Mouse (Mus musculus): ENCODE measurements around the gene Mtch1.

DNA sequence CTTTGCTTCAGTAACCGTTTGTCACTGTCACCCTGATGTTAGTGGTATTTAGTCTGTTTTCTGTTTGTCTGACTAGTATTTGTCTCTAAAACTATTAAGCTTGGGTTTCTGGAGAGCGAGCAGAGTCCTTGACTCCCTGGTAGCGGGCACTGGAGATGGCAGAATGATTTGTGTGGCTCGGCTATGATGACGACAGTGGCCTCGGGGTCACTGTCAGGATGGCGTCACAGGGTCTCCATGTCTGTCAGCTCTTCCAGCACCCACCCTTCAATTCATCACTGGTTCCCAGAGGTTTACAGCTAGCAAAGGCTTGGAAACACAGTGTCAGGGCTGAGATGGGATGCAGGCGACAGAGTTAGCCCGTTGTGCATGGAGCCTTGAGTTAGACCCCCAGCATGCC is 36.2 kb upstream of the Mtch1 start:
- TF ChIP-seq KAT2A (IDR thresholded peaks at IDR 0.05; ENCODE audit: insufficient replicate concordance, low read length), result no peak
- TF ChIP-seq MAX (IDR thresholded peaks at IDR 0.05; ENCODE audit: low read length), result no peak
- TF ChIP-seq CTCF (conservative IDR thresholded peaks at IDR 0.05 in 1 of 2, IDR thresholded peaks at IDR 0.05 in 1 of 2; ENCODE audit: low read depth in 2 of 2, low read length in 2 of 2), result no peak
- no peak for TF ChIP-seq ZKSCAN1 (IDR thresholded peaks at IDR 0.05; ENCODE audit: borderline replicate concordance, low read depth, low read length)
- no peak for TF ChIP-seq RAD21 (IDR thresholded peaks at IDR 0.05; ENCODE audit: low read depth, low read length)
- no peak for TF ChIP-seq NRF1 (IDR thresholded peaks at IDR 0.05; ENCODE audit: low read depth, low read length)
- TF ChIP-seq POLR2AphosphoS2 (IDR thresholded peaks at IDR 0.05; ENCODE audit: low read depth, low read length), result no peak
- TF ChIP-seq ZNF384 (IDR thresholded peaks at IDR 0.05; ENCODE audit: low read depth, low read length), result no peak
- no peak for TF ChIP-seq MEF2A (IDR thresholded peaks at IDR 0.05; ENCODE audit: borderline replicate concordance, low read depth, low read length)
- no peak for TF ChIP-seq POLR2A (IDR thresholded peaks at IDR 0.05; ENCODE audit: low read depth, low read length)
- no peak for TF ChIP-seq EP300 (IDR thresholded peaks at IDR 0.05; ENCODE audit: low read length)
- TF ChIP-seq CHD2 (IDR thresholded peaks at IDR 0.05; ENCODE audit: low read length), result no peak
- no peak for TF ChIP-seq ELF1 (IDR thresholded peaks at IDR 0.05; ENCODE audit: low read depth, low read length)
- TF ChIP-seq ZMIZ1 (IDR thresholded peaks at IDR 0.05; ENCODE audit: low read depth, low read length), result no peak

Measured in CH12.LX (cell line).